Mouse (Mus musculus): ENCODE data around the gene Dag1.

DNA sequence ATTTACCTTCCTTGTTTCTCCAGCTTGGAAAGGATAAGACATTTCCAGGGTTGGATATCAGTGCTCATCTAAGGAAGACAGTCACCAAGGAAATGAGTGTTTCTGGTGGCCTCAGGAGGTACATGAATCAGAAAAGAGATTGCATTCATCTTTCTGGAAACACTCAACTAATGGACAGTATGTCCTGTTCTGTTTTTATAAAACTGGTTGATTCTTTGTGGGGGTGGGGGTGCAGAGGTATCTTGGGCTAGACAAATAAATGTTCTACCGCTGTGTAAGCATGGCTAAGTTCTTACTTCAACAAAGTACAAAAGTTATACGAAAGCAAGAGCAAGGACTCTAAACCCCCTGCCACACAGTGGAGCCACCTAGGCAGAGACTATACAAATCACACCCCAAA, 30.9 kb downstream of the Dag1 start:
- TF ChIP-seq POLR2A (IDR thresholded peaks at IDR 0.05; ENCODE audit: borderline replicate concordance, low read depth, low read length), result no peak
- TF ChIP-seq CTCF (IDR thresholded peaks at IDR 0.05; ENCODE audit: low read depth, low read length), result no peak
